21 mouse cellular contexts compared by ENCODE assay signal in genomic region chr4:142677426-142677825, GRCm38 (mm10).
DNase-seq lines count a peak whose midpoint lies in the region; ATAC-seq and TF ChIP-seq lines count a peak whose summit lies in the region.
"Had no signal": no experiment of that assay in that cellular context is flagged by ENCODE, and none has a peak within 500 bp of the region (broad histone marks: within the 10 kb centered on the region; RNA-seq: fewer than 3 reads in every experiment).

No protein-coding gene starts in this region.

- no peaks in the 10 kb centered on the region for H3K27me3 ChIP-seq in lung, postnatal 0 days (replicated peaks; ENCODE audit: insufficient read depth, low read length)
- no peaks in the 10 kb centered on the region for H3K27me3 ChIP-seq in intestine, embryonic 16.5 days (replicated peaks; ENCODE audit: control insufficient read depth, insufficient read depth, low read length)
- H3K27me3 ChIP-seq: forebrain, embryonic 15.5 days; midbrain, embryonic 13.5 days; neural tube, embryonic 12.5 days had no signal

- no peaks in the 10 kb centered on the region for H3K36me3 ChIP-seq in lung, postnatal 0 days (ENCODE audit: insufficient read depth, low read length)
- H3K36me3 ChIP-seq in intestine, embryonic 16.5 days (ENCODE audit: control insufficient read depth, insufficient read depth, low read length), result no peaks in the 10 kb centered on the region
- H3K36me3 ChIP-seq: embryonic facial prominence, embryonic 13.5 days; forebrain, embryonic 15.5 days; hindbrain, embryonic 10.5 days; midbrain, embryonic 13.5 days; neural tube, embryonic 12.5 days had no signal

- H3K4me3 ChIP-seq in gastrocnemius, adult 2 months, result no peak overlapping the region
- H3K4me3 ChIP-seq in lung, postnatal 0 days (ENCODE audit: low read depth, low read length), result no peak overlapping the region
- no peak overlapping the region for H3K4me3 ChIP-seq in intestine, embryonic 16.5 days (ENCODE audit: low read length)
- H3K4me3 ChIP-seq: embryonic facial prominence, embryonic 13.5 days; forebrain, embryonic 15.5 days; hindbrain, embryonic 10.5 days; midbrain, embryonic 13.5 days; neural tube, embryonic 12.5 days had no signal

- no peaks in the 10 kb centered on the region for H3K4me1 ChIP-seq in lung, postnatal 0 days (ENCODE audit: insufficient read depth, low read depth, low read length)
- no peaks in the 10 kb centered on the region for H3K4me1 ChIP-seq in intestine, embryonic 16.5 days (ENCODE audit: control insufficient read depth, insufficient read depth, low read length)
- H3K4me1 ChIP-seq: forebrain, embryonic 15.5 days; hindbrain, embryonic 10.5 days; midbrain, embryonic 13.5 days; neural tube, embryonic 12.5 days had no signal

- H3K9ac ChIP-seq in lung, postnatal 0 days (replicated peaks; ENCODE audit: low read depth), result no peak overlapping the region
- H3K9ac ChIP-seq in intestine, embryonic 16.5 days (ENCODE audit: low read depth, low read length), result no peak overlapping the region
- H3K9ac ChIP-seq: embryonic facial prominence, embryonic 13.5 days; forebrain, embryonic 15.5 days; liver, postnatal 0 days; midbrain, embryonic 13.5 days; neural tube, embryonic 12.5 days had no signal

- WGBS in lung, postnatal 0 days, result 69% methylated on average over 4 of the region's 4 CpGs
- WGBS in intestine, embryonic 16.5 days, result 83% methylated on average over 4 of the region's 4 CpGs

- H3K9me3 ChIP-seq in lung, postnatal 0 days (ENCODE audit: low read length), result no peaks in the 10 kb centered on the region
- H3K9me3 ChIP-seq in intestine, embryonic 16.5 days (ENCODE audit: control insufficient read depth, low read length), result no peaks in the 10 kb centered on the region
- H3K9me3 ChIP-seq: embryonic facial prominence, embryonic 13.5 days; forebrain, embryonic 15.5 days; hindbrain, embryonic 10.5 days; midbrain, embryonic 13.5 days; neural tube, embryonic 12.5 days had no signal

- H3K27ac ChIP-seq in gastrocnemius, adult 2 months, result no peak overlapping the region
- no peak overlapping the region for H3K27ac ChIP-seq in lung, postnatal 0 days (ENCODE audit: low read length)
- H3K27ac ChIP-seq in intestine, embryonic 16.5 days (ENCODE audit: low read length), result no peak overlapping the region
- H3K27ac ChIP-seq: embryonic facial prominence, embryonic 13.5 days; forebrain, embryonic 15.5 days; hindbrain, embryonic 10.5 days; hindbrain, postnatal 0 days; kidney, postnatal 0 days; midbrain, embryonic 13.5 days; neural tube, embryonic 12.5 days; stomach, postnatal 0 days had no signal

- ATAC-seq in lung, postnatal 0 days, result peak; percentile 14; the same call in 1 of the 2 replicates
- ATAC-seq in intestine, embryonic 16.5 days, result no peak
- ATAC-seq: forebrain, embryonic 15.5 days; hindbrain, postnatal 0 days; liver, postnatal 0 days; midbrain, embryonic 13.5 days had no signal

- DNase-seq in gastrocnemius, adult 2 months, result peak; percentile 28
- DNase-seq in gastrocnemius, postnatal 4 days (ENCODE audit: low spot score in 2 of 2), result no peak
- DNase-seq in lung, postnatal 0 days (ENCODE audit: low spot score), result peak; percentile 19
- no peak for DNase-seq in lung, postnatal 14 days
- peak; percentile 10 to 15 for DNase-seq in heart, postnatal 36 days
- no peak for DNase-seq in cerebellum, adult 9-10 months
- DNase-seq: B cell, adult 2 months; cerebellum, postnatal 10 days; kidney, adult 11 months; liver, postnatal 0 days; right cerebral cortex, postnatal 4 days; thymus, postnatal 4 days had no signal

- no peak for TF ChIP-seq CTCF in gastrocnemius, adult 2 months (IDR thresholded peaks at IDR 0.05)
- no peak for TF ChIP-seq CTCF in lung, postnatal 0 days (IDR thresholded peaks at IDR 0.05)

- intact Hi-C loops in gastrocnemius, adult 2 months (cut with DNase I), result no loop called here
- intact Hi-C loops in heart, postnatal 36 days (cut with DNase I), result no loop called here

- no peak for TF ChIP-seq EP300 in lung, postnatal 0 days (IDR thresholded peaks at IDR 0.05)

- no peak overlapping the region for H3K4me2 ChIP-seq in lung, postnatal 0 days (replicated peaks; ENCODE audit: low read depth, low read length)
- H3K4me2 ChIP-seq in intestine, embryonic 16.5 days (ENCODE audit: low read depth, low read length), result no peak overlapping the region
- H3K4me2 ChIP-seq: embryonic facial prominence, embryonic 13.5 days; forebrain, embryonic 15.5 days; midbrain, embryonic 13.5 days; neural tube, embryonic 12.5 days had no signal

Comparison
In these comparisons a context has a peak if more than half of its experiments do, and no peak if none do; other contexts are left out.
1. DNase-seq: peak in gastrocnemius, adult 2 months (single experiment), lung, postnatal 0 days (single experiment) and heart, postnatal 36 days (2 of 2); none in gastrocnemius, postnatal 4 days (0 of 2), lung, postnatal 14 days (single experiment) and cerebellum, adult 9-10 months (single experiment).